Mouse (Mus musculus) stomach, embryonic 16.5 days (tissue): Measurements from ENCODE around the gene Ppm1m. TPM values are rescaled to one million over a fixed set of nuclear protein-coding genes. Genes with fewer than 3 reads are reported as not detected.

Source experiments
- ATAC-seq: fragments of 200-750 bp; cut with Nextera tagmentation; 2 replicates; pipeline ENCODE4 v1.8.0; 2017; ENCODE audit warnings: moderate number of reproducible peaks, moderate TSS enrichment; ENCODE audit not compliant: insufficient read depth, low FRiP score
- H3K27ac ChIP-seq: fragments of 300-500 bp; sonication (generic); 2 replicates; pipeline ENCODE4 v1.5.1; 2014; ENCODE audit warnings: low read length
- H3K27me3 ChIP-seq: fragments of 300-500 bp; sonication (generic); 2 replicates; pipeline ENCODE4 v1.6.1; 2014; ENCODE audit warnings: low read length, control low read depth, mixed read lengths; ENCODE audit not compliant: control insufficient read depth, insufficient read depth
- H3K36me3 ChIP-seq: fragments of 300-500 bp; sonication (generic); 2 replicates; pipeline ENCODE4 v1.6.1; 2014; ENCODE audit warnings: low read length; ENCODE audit not compliant: control insufficient read depth, insufficient read depth
- H3K4me1 ChIP-seq: fragments of 300-500 bp; sonication (generic); 2 replicates; pipeline ENCODE4 v1.6.1; 2014; ENCODE audit warnings: low read length, control low read depth, mixed read lengths; ENCODE audit not compliant: control insufficient read depth, insufficient read depth
- H3K4me2 ChIP-seq: fragments of 300-500 bp; sonication (generic); 2 replicates; pipeline ENCODE4 v1.6.1; 2014; ENCODE audit warnings: low read depth, low read length, mixed read lengths
- H3K4me3 ChIP-seq: fragments of 300-500 bp; sonication (generic); replicated peaks from 2 replicates; pipeline ENCODE4 v1.5.1; 2014; ENCODE audit warnings: mild to moderate bottlenecking, low read length
- H3K9ac ChIP-seq: fragments of 300-500 bp; sonication (generic); 2 replicates; pipeline ENCODE4 v1.6.1; 2014; ENCODE audit warnings: low read length
- H3K9me3 ChIP-seq: fragments of 300-500 bp; sonication (generic); replicated peaks from 2 replicates; pipeline ENCODE4 v1.6.1; 2016; ENCODE audit warnings: low read length, control low read depth; ENCODE audit not compliant: control insufficient read depth
- WGBS: fragments of 180-500 bp; shearing (Covaris S2); extraction: QIAGEN DNeasy Blood & Tissue Kit; methylation state at CpG from one replicate; pipeline ENCODE4 v1.1.7; 2014; 5-methylcytosine and 5-hydroxymethylcytosine counted together
- microRNA counts: library from miRNA; unstranded; fragments of <30 nt; microRNA quantifications from one replicate; lab custom pipeline; 2016
- microRNA-seq: library from miRNA; unstranded; fragments of <30 nt; microRNA quantifications from one replicate; pipeline ENCODE4, GENCODE M21; 2016
- polyA plus RNA-seq: library from polyadenylated mRNA; unstranded; fragments of >200 nt; fragmentation: Nextera tagmentation; extraction: Ambion mirVana; gene quantifications from 2 replicates; pipeline ENCODE4 v1.2.1, GENCODE M21; 2015

The Ppm1m gene
- polyA plus RNA-seq, 1 experiment from 2014 or later: 36.0 TPM

DNA sequence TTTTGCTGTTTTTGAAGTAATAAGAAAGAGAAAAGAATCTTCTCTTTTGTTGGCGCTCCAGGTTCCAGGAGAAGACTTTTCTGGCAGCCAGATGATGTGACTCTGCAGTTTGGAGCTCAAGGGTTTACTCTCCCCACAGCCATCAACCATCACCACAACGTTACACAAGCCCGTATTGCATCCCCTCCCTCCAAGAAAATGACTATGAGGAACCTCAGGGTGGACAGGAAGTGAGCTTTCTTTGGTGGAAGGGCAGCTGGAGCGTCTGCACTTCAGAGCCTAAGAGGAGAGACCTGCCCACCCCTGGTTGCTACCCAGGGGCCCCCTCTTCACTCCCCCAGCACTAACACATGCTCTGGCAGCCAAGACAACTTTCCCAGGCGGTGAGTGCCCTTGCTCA, 52.3 kb downstream of the Ppm1m start:
- no peak for ATAC-seq
- H3K4me3 ChIP-seq: no peak overlapping the region
- peaks cover 12% of the 10 kb centered on the region for H3K4me1 ChIP-seq
- H3K9ac ChIP-seq: no peak overlapping the region
- H3K9me3 ChIP-seq: no peaks in the 10 kb centered on the region
- no peaks in the 10 kb centered on the region for H3K36me3 ChIP-seq
- 29% methylated on average over 5 of the region's 5 CpGs for WGBS
- H3K27ac ChIP-seq: no peak overlapping the region
- H3K4me2 ChIP-seq: no peak overlapping the region
- peaks cover 24% of the 10 kb centered on the region; the same call in 1 of the 2 replicates for H3K27me3 ChIP-seq

DNA sequence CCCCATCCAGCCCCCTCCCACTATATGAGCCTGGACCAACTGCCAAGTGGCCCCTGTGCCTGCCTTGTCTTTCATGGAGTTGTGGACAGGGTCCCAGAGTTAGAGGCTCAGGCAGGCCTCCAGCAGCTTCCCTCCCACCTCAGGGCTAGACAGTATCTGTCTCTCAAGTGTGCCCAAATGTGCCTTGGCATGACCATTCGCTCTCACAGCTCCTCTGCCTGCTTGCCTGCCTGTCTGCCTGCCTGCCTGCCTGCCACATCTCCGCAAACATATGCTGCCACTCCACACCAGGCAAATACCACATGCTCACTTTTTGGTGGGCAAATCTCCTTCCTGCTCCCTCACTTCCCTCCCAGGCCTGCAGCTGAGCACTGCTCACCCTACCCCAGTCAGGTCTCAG, 54.0 kb downstream of the Ppm1m start:
- Histone ChIP-seq H3K27me3 (peaks cover 24% of the 10 kb centered on the region; the same call in 1 of the 2 replicates), H3K36me3 (no peaks in the 10 kb centered on the region), H3K9ac (no peak overlapping the region), H3K4me3 (no peak overlapping the region), H3K9me3 (no peaks in the 10 kb centered on the region), H3K27ac (no peak overlapping the region), H3K4me1 (peaks cover 12% of the 10 kb centered on the region), H3K4me2 (no peak overlapping the region)
- no peak for ATAC-seq
- WGBS: 81% methylated on average over 2 of the region's 2 CpGs

MicroRNAs within 50 kb of the gene (microRNA counts, 519-probe panel; counts per million panel counts)
- microRNA mmu-let-7g (lab: Ali Mortazavi, UCI): 4,644 counts per million, percentile 98 among the panel's probes with 10 or more counts

Small RNAs within 50 kb of the gene (microRNA-seq; reads per million reads assigned to microRNA genes)
- gene Mir135a-1 (6.9 reads per million, percentile 28 among the genes with 10 or more reads in this experiment), gene Mirlet7g (80,465 reads per million, percentile 100 among the genes with 10 or more reads in this experiment)

Other genes with a start within 250 kb of the Ppm1m start
- gene Col6a5, start 239.1 kb downstream of the Ppm1m start, polyA plus RNA-seq: 8.1 and 12.0 TPM in 2 replicates
- gene Col6a4, start 103.0 kb downstream of the Ppm1m start, polyA plus RNA-seq: 46.3 and 53.3 TPM in 2 replicates
- gene Glyctk, start 41.6 kb downstream of the Ppm1m start, polyA plus RNA-seq: 3.1 and 3.5 TPM in 2 replicates
- gene Wdr82, start 28.8 kb downstream of the Ppm1m start, polyA plus RNA-seq: 16.1 TPM in 2 replicates
- 54.9 and 57.8 TPM in 2 replicates for gene Twf2, start 3.4 kb upstream of the Ppm1m start, polyA plus RNA-seq
- gene Tlr9, start 22.9 kb upstream of the Ppm1m start, polyA plus RNA-seq: 0.09 TPM in 2 replicates
- 131 and 135 TPM in 2 replicates for gene Alas1, start 48.9 kb upstream of the Ppm1m start, polyA plus RNA-seq
- gene Poc1a, start 81.3 kb upstream of the Ppm1m start, polyA plus RNA-seq: 22.2 and 24.5 TPM in 2 replicates
- 14.2 and 14.5 TPM in 2 replicates for gene Dusp7, start 168.9 kb upstream of the Ppm1m start, polyA plus RNA-seq
- 747 and 881 TPM in 2 replicates for gene Rpl29, start 229.7 kb upstream of the Ppm1m start, polyA plus RNA-seq
- 43.4 and 44.3 TPM in 2 replicates for gene Acy1, start 238.6 kb upstream of the Ppm1m start, polyA plus RNA-seq
- 28.3 and 35.8 TPM in 2 replicates for gene Abhd14b, start 247.7 kb upstream of the Ppm1m start, polyA plus RNA-seq
- 49.5 and 50.4 TPM in 2 replicates for gene Abhd14a, start 247.9 kb upstream of the Ppm1m start, polyA plus RNA-seq